Comparison of ENCODE assay signal across 9 mouse cellular contexts in genomic region chr7:105818483-105818882, GRCm38 (mm10). TPM values are rescaled to one million over a fixed set of nuclear protein-coding genes. Genes with fewer than 3 reads are reported as not detected.
DNase-seq lines count a peak whose midpoint lies in the region; ATAC-seq and TF ChIP-seq lines count a peak whose summit lies in the region.
"Had no signal": no experiment of that assay in that cellular context is flagged by ENCODE, and none has a peak within 500 bp of the region (broad histone marks: within the 10 kb centered on the region; RNA-seq: fewer than 3 reads in every experiment).

No protein-coding gene starts in this region.

- intact Hi-C loops in heart, adult 2 months (cut with DNase I), result loop anchor here (1.0 to 10.0 kb wide), 2 partner anchors 92 to 344 kb away; no protein-coding TSS in a partner anchor

- no peak for TF ChIP-seq POLR2A in heart, adult 2 months (IDR thresholded peaks at IDR 0.05; ENCODE audit: insufficient read depth, low read depth, low read length)
- TF ChIP-seq POLR2A in thymus, adult 2 months (IDR thresholded peaks at IDR 0.05; ENCODE audit: control insufficient read depth, extremely low read depth, insufficient read depth, low read length, poor library complexity), result no peak

- peak; percentile 91 for TF ChIP-seq CTCF in heart, adult 2 months (IDR thresholded peaks at IDR 0.05)
- TF ChIP-seq CTCF in thymus, adult 2 months (IDR thresholded peaks at IDR 0.05; ENCODE audit: borderline replicate concordance, control insufficient read depth, extremely low read depth, insufficient read depth, low read length, poor library complexity), result no peak

- no peak overlapping the region for H3K27ac ChIP-seq in heart, adult 2 months
- H3K27ac ChIP-seq in heart, embryonic 11.5 days (ENCODE audit: low read depth, low read length), result no peak overlapping the region
- no peak overlapping the region for H3K27ac ChIP-seq in neural tube, embryonic 14.5 days (ENCODE audit: low read depth, low read length)
- no peak overlapping the region for H3K27ac ChIP-seq in neural tube, embryonic 15.5 days (replicated peaks)
- H3K27ac ChIP-seq in intestine, embryonic 15.5 days, result no peak overlapping the region
- H3K27ac ChIP-seq in thymus, adult 2 months (ENCODE audit: control insufficient read depth, insufficient read depth, low read length), result no peak overlapping the region

- H3K36me3 ChIP-seq in heart, adult 2 months (ENCODE audit: control insufficient read depth, insufficient read depth, low read length), result no peaks in the 10 kb centered on the region
- no peaks in the 10 kb centered on the region for H3K36me3 ChIP-seq in heart, embryonic 11.5 days (ENCODE audit: control insufficient read depth, insufficient read depth, low read length)
- H3K36me3 ChIP-seq in neural tube, embryonic 14.5 days (ENCODE audit: control insufficient read depth, insufficient read depth, low read length), result no peaks in the 10 kb centered on the region
- H3K36me3 ChIP-seq in neural tube, embryonic 15.5 days, result no peaks in the 10 kb centered on the region
- no peaks in the 10 kb centered on the region for H3K36me3 ChIP-seq in intestine, embryonic 15.5 days
- no peaks in the 10 kb centered on the region for H3K36me3 ChIP-seq in thymus, adult 2 months (ENCODE audit: control insufficient read depth, insufficient read depth, low read length)

- H3K79me2 ChIP-seq in heart, adult 2 months (replicated peaks; ENCODE audit: control insufficient read depth, insufficient read depth, low read length), result no peaks in the 10 kb centered on the region

- H3K9ac ChIP-seq in heart, adult 2 months (ENCODE audit: low read depth, low read length), result no peak overlapping the region
- no peak overlapping the region for H3K9ac ChIP-seq in heart, embryonic 11.5 days (ENCODE audit: low read depth, low read length)
- H3K9ac ChIP-seq in neural tube, embryonic 14.5 days (replicated peaks; ENCODE audit: low read depth, low read length), result no peak overlapping the region
- no peak overlapping the region for H3K9ac ChIP-seq in neural tube, embryonic 15.5 days (replicated peaks)
- no peak overlapping the region for H3K9ac ChIP-seq in intestine, embryonic 15.5 days

- H3K4me2 ChIP-seq in heart, embryonic 11.5 days, result no peak overlapping the region
- no peak overlapping the region for H3K4me2 ChIP-seq in neural tube, embryonic 14.5 days (ENCODE audit: low read depth, low read length)
- H3K4me2 ChIP-seq in neural tube, embryonic 15.5 days, result no peak overlapping the region
- H3K4me2 ChIP-seq in intestine, embryonic 15.5 days (replicated peaks), result no peak overlapping the region

- no peak for TF ChIP-seq EP300 in heart, adult 2 months (IDR thresholded peaks at IDR 0.05; ENCODE audit: insufficient read depth, low read depth, low read length)

- no peaks in the 10 kb centered on the region for H3K27me3 ChIP-seq in heart, adult 2 months (ENCODE audit: control insufficient read depth, insufficient read depth, low read length)
- no peaks in the 10 kb centered on the region for H3K27me3 ChIP-seq in heart, embryonic 11.5 days (ENCODE audit: control insufficient read depth, insufficient read depth, low read length)
- H3K27me3 ChIP-seq in neural tube, embryonic 14.5 days (ENCODE audit: control insufficient read depth, insufficient read depth, low read length), result no peaks in the 10 kb centered on the region
- H3K27me3 ChIP-seq in neural tube, embryonic 15.5 days (replicated peaks), result no peaks in the 10 kb centered on the region
- no peaks in the 10 kb centered on the region for H3K27me3 ChIP-seq in intestine, embryonic 15.5 days (replicated peaks)
- no peaks in the 10 kb centered on the region for H3K27me3 ChIP-seq in thymus, adult 2 months (ENCODE audit: control insufficient read depth, insufficient read depth, low read length)

- H3K4me1 ChIP-seq in heart, adult 2 months (ENCODE audit: control insufficient read depth, insufficient read depth, low read length), result no peaks in the 10 kb centered on the region
- H3K4me1 ChIP-seq in heart, embryonic 11.5 days (ENCODE audit: control insufficient read depth, insufficient read depth, low read length), result no peaks in the 10 kb centered on the region
- no peaks in the 10 kb centered on the region for H3K4me1 ChIP-seq in neural tube, embryonic 14.5 days (ENCODE audit: control insufficient read depth, insufficient read depth, low read length)
- H3K4me1 ChIP-seq in neural tube, embryonic 15.5 days, result no peaks in the 10 kb centered on the region
- H3K4me1 ChIP-seq in intestine, embryonic 15.5 days (replicated peaks), result no peaks in the 10 kb centered on the region
- no peaks in the 10 kb centered on the region for H3K4me1 ChIP-seq in thymus, adult 2 months (replicated peaks; ENCODE audit: control insufficient read depth, insufficient read depth, low read length)

- H3K4me3 ChIP-seq in heart, adult 2 months, result no peak overlapping the region
- H3K4me3 ChIP-seq in heart, embryonic 11.5 days (ENCODE audit: low read depth, low read length), result no peak overlapping the region
- no peak overlapping the region for H3K4me3 ChIP-seq in neural tube, embryonic 14.5 days (ENCODE audit: low read depth, low read length)
- H3K4me3 ChIP-seq in neural tube, embryonic 15.5 days (replicated peaks), result no peak overlapping the region
- no peak overlapping the region for H3K4me3 ChIP-seq in intestine, embryonic 15.5 days (replicated peaks)
- no peak overlapping the region for H3K4me3 ChIP-seq in thymus, adult 2 months (ENCODE audit: control insufficient read depth, insufficient read depth, low read length)

- no peak for DNase-seq in heart, adult 2 months
- peak; percentile 22 for DNase-seq in telencephalon, adult 2 months (ENCODE audit: low read depth, low spot score)
- DNase-seq in spleen, adult 12 weeks (ENCODE audit: low spot score), result no peak
- no peak for DNase-seq in thymus, adult 2 months
- DNase-seq: right cerebral cortex, adult 18-20 months had no signal

- ATAC-seq in heart, embryonic 11.5 days (replicated peaks; ENCODE audit: insufficient number of reproducible peaks, low FRiP score, low TSS enrichment), result no peak
- ATAC-seq in neural tube, embryonic 14.5 days (ENCODE audit: low read depth), result 0 out of 2 replicates have a peak, but pooled peaks have one; percentile 16
- no peak for ATAC-seq in neural tube, embryonic 15.5 days (ENCODE audit: low FRiP score)
- peak; percentile 34; the same call in 1 of the 2 replicates for ATAC-seq in intestine, embryonic 15.5 days

- no peaks in the 10 kb centered on the region for H3K9me3 ChIP-seq in heart, embryonic 11.5 days (replicated peaks; ENCODE audit: control insufficient read depth, low read length)
- no peaks in the 10 kb centered on the region for H3K9me3 ChIP-seq in neural tube, embryonic 14.5 days (ENCODE audit: control insufficient read depth, low read length)
- H3K9me3 ChIP-seq in neural tube, embryonic 15.5 days (replicated peaks), result no peaks in the 10 kb centered on the region
- H3K9me3 ChIP-seq in intestine, embryonic 15.5 days, result no peaks in the 10 kb centered on the region

- 2% methylated on average over 1 of the region's 1 CpGs for WGBS in heart, adult 2 months
- WGBS in heart, embryonic 11.5 days (ENCODE audit: insufficient replicate concordance), result 0% methylated on average over 1 of the region's 1 CpGs
- 2% methylated on average over 1 of the region's 1 CpGs for WGBS in neural tube, embryonic 14.5 days
- 0% methylated on average over 1 of the region's 1 CpGs for WGBS in neural tube, embryonic 15.5 days
- 2% methylated on average over 1 of the region's 1 CpGs for WGBS in intestine, embryonic 15.5 days
- 0% methylated on average over 1 of the region's 1 CpGs for WGBS in thymus, adult 2 months

RNA-seq across cellular contexts. Expression of gene Mrpl17, which starts 7.6 kb away (rescaled TPM):
- 100 to 1,000 TPM in 1 of 2 experiments, 10 to 100 TPM in 1; 93.1 to 133 TPM for total RNA-seq in heart, adult 2 months (2021)
- polyA plus RNA-seq in heart, adult 2 months (2012; rRNA removed), result 139 and 144 TPM in 2 replicates
- polyA plus RNA-seq in heart, embryonic 11.5 days (2014; fragmentation: Nextera tagmentation; extraction: Ambion mirVana), result 266 and 273 TPM in 2 replicates
- 186 and 212 TPM in 2 replicates for polyA plus RNA-seq in neural tube, embryonic 14.5 days (2014; fragmentation: Nextera tagmentation; extraction: Ambion mirVana)
- 189 and 232 TPM in 2 replicates for polyA plus RNA-seq in neural tube, embryonic 15.5 days (2015; fragmentation: Nextera tagmentation; extraction: Ambion mirVana)
- 372 and 398 TPM in 2 replicates for polyA plus RNA-seq in intestine, embryonic 15.5 days (2015; fragmentation: Nextera tagmentation; extraction: Ambion mirVana)
- polyA plus RNA-seq in thymus, adult 2 months (2012; rRNA removed), result 140 and 157 TPM in 2 replicates

RNA-seq across cellular contexts. Expression of gene Dchs1, which starts 31.0 kb away (rescaled TPM):
- total RNA-seq in heart, adult 2 months (2021), result 1 to 10 TPM; 7.2 to 8.5 TPM
- polyA plus RNA-seq in heart, adult 2 months (2012; rRNA removed), result 8.0 and 11.0 TPM in 2 replicates
- polyA plus RNA-seq in heart, embryonic 11.5 days (2014; fragmentation: Nextera tagmentation; extraction: Ambion mirVana), result 7.6 TPM in 2 replicates
- polyA plus RNA-seq in neural tube, embryonic 14.5 days (2014; fragmentation: Nextera tagmentation; extraction: Ambion mirVana), result 20.7 and 20.8 TPM in 2 replicates
- 10.0 and 10.8 TPM in 2 replicates for polyA plus RNA-seq in neural tube, embryonic 15.5 days (2015; fragmentation: Nextera tagmentation; extraction: Ambion mirVana)
- polyA plus RNA-seq in intestine, embryonic 15.5 days (2015; fragmentation: Nextera tagmentation; extraction: Ambion mirVana), result 8.2 and 8.3 TPM in 2 replicates
- polyA plus RNA-seq in thymus, adult 2 months (2012; rRNA removed), result 2.0 and 2.1 TPM in 2 replicates

Comparison
In these comparisons a context has a peak if more than half of its experiments do, and no peak if none do; other contexts are left out.
1. ATAC-seq: peak in neural tube, embryonic 14.5 days (single experiment) and intestine, embryonic 15.5 days (single experiment); none in heart, embryonic 11.5 days (single experiment) and neural tube, embryonic 15.5 days (single experiment).